Mouse (Mus musculus) hindbrain, embryonic 10.5 days (tissue): Measurements from ENCODE around the gene Exo1. TPM values are rescaled to one million over a fixed set of nuclear protein-coding genes. Genes with fewer than 3 reads are reported as not detected.
A peak's percentile ranks its signal among the peaks of the same experiment; 100 is the strongest.

Experiments
- DNase-seq: peaks from one replicate; pipeline ENCODE4 v3.0.0-alpha.2; 2017; ENCODE audit warnings: low spot score
- H3K27ac ChIP-seq: fragments of 300-500 bp; sonication (generic); 2 replicates; pipeline ENCODE4 v1.5.1; 2016; ENCODE audit warnings: mild to moderate bottlenecking, moderate library complexity
- H3K27me3 ChIP-seq: fragments of 300-500 bp; sonication (generic); 2 replicates; pipeline ENCODE4 v1.6.1; 2016; ENCODE audit warnings: mild to moderate bottlenecking; ENCODE audit not compliant: poor library complexity, insufficient read depth, severe bottlenecking
- H3K36me3 ChIP-seq: fragments of 300-500 bp; sonication (generic); 2 replicates; pipeline ENCODE4 v1.6.1; 2016; ENCODE audit warnings: mild to moderate bottlenecking, moderate library complexity
- H3K4me1 ChIP-seq: fragments of 300-500 bp; sonication (generic); replicated peaks from 2 replicates; pipeline ENCODE4 v1.6.1; 2016; ENCODE audit warnings: mild to moderate bottlenecking
- H3K4me3 ChIP-seq: fragments of 300-500 bp; sonication (generic); 2 replicates; pipeline ENCODE4 v1.5.1; 2016; ENCODE audit warnings: mild to moderate bottlenecking, moderate library complexity
- H3K9me3 ChIP-seq: fragments of 300-500 bp; sonication (generic); 2 replicates; pipeline ENCODE4 v1.6.1; 2016; ENCODE audit warnings: mild to moderate bottlenecking, moderate library complexity
- WGBS: fragments of 180-500 bp; shearing (Covaris S2); methylation state at CpG from one replicate; pipeline ENCODE4 v1.1.7; 2016; 5-methylcytosine and 5-hydroxymethylcytosine counted together
- polyA plus RNA-seq: library from polyadenylated mRNA; unstranded; fragments of >200 nt; fragmentation: Nextera tagmentation; extraction: Ambion mirVana; gene quantifications from 2 replicates; pipeline ENCODE4 v1.2.1, GENCODE M21; 2016

The Exo1 gene
- polyA plus RNA-seq, result 85.3 and 130 TPM in 2 replicates

DNA sequence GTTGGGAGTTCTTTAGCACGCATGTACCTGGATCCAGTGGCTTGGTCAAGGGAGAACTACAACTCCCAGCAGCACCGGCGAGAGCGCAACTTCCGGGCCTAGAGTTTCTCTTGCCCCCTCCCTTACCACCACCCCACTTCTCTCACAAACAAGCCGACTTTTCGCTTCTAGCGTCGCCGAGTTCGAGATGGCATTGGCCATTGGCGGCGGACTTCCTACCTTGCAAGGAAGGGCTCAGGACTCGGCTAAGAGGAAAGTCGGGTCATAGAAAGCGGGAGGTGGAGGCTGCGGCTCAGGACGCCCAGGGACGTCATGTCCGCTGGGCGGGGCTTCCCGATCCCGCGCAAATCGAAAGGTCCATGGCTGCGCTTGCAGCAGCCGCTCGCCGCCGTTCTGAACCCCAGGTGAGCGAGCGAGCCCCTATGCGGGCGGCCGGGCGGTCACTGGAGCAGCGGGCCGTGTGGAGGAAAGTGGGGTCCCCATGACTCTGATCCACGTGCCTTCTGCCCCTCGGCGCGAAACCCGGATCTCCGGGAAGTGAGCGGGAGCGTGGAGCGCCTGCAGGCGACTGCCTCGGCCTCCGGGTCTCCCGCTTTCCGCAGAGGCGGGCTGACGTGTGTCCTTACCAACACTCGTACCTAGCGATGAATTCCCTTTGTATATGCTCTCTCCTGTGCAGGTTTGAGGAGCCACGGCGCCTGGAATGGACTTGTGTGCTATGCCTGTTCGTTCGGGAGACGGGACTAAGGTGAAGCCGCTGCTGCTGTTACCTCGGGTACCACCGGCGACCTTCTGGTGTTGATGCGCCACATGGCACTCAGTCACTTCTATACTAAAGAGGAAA is at the start of gene Exo1:
Exo1 (plus strand) TSS at position 129 of the 844 bp plus-strand sequence.
- DNase-seq, result peak; percentile 92
- H3K9me3 ChIP-seq, result no peaks in the 10 kb centered on the region
- H3K4me3 ChIP-seq, result peak within 1 kb of the TSS; percentile 80
- H3K27me3 ChIP-seq, result no peaks in the 10 kb centered on the region
- peak within 1 kb of the TSS; percentile 97 for H3K27ac ChIP-seq
- H3K36me3 ChIP-seq, result peaks cover 41% of the 10 kb centered on the region
- WGBS, result under 1% methylated on average over 66 of the region's 66 CpGs
- peaks cover 25% of the 10 kb centered on the region for H3K4me1 ChIP-seq

DNA sequence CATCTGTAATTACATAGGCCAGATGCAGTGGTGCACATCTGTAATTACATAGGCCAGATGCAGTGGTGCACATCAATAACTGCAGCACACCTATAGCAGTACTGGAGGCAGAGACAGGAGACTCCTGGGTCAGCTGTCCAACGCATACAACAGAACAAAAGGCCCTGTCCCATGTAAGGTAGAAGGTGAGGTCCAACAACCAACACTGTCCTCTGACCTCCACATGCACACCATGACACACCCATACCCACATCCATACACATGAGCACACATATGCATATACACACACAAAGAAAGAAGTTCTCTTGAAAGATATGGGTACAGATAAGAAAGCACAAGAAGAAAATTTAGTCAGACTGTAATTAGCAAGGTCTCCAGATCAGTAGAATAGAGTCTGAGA is 24.9 kb upstream of the Exo1 start:
- no peaks in the 10 kb centered on the region for H3K36me3 ChIP-seq
- 100% methylated on average over 1 of the region's 1 CpGs for WGBS
- no peak overlapping the region for H3K4me3 ChIP-seq
- no peaks in the 10 kb centered on the region for H3K27me3 ChIP-seq
- no peaks in the 10 kb centered on the region for H3K4me1 ChIP-seq
- H3K9me3 ChIP-seq, result no peaks in the 10 kb centered on the region
- no peak for DNase-seq
- H3K27ac ChIP-seq, result no peak overlapping the region

DNA sequence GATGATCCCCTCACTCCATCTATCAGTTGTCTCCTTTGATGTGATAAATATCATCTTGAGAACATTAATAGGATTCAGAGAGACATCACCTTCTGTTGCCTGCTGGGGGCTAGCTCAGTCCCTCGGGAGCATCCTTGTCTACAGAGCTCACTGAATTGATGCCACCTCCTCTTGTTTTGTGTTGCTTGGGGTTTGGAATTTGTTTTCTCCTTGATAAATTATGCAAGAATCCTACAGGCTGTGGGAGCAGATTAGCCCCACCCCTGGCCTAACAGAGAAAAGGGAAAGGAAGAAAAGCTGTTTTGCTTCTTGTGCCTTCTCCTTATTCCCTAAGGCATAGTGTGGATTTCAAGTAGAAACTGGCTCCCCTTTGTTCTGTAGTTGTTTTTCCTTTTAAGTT is 13.3 kb upstream of the Exo1 start:
- H3K27ac ChIP-seq, result no peak overlapping the region
- H3K4me1 ChIP-seq, result peaks cover 14% of the 10 kb centered on the region
- H3K4me3 ChIP-seq, result no peak overlapping the region
- no peak for DNase-seq
- H3K36me3 ChIP-seq, result no peaks in the 10 kb centered on the region
- H3K27me3 ChIP-seq, result no peaks in the 10 kb centered on the region
- WGBS, result 28% methylated on average over 1 of the region's 1 CpGs
- H3K9me3 ChIP-seq, result no peaks in the 10 kb centered on the region

DNA sequence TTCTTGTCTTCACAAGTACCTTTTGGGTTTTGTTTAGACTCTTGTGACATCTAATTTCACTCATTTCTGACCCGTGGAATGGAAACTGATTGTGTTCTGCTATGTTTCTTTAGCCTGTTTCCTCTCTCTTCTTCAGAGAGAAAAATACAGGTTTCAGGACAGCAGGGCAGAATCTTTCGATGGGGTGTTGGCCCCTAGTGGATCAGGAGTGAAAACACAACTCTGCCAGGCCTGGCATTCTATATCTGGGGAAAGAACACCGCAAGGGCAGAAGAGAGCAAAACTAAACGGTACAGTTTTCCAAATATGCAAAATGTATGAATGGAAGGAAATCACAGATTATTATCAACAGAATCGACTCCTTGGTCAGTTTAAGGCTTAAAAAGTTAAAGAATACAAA is 12.8 kb upstream of the Exo1 start:
- Histone ChIP-seq H3K9me3 (no peaks in the 10 kb centered on the region), H3K27ac (no peak overlapping the region), H3K4me1 (peaks cover 14% of the 10 kb centered on the region), H3K27me3 (no peaks in the 10 kb centered on the region), H3K4me3 (no peak overlapping the region), H3K36me3 (no peaks in the 10 kb centered on the region)
- 36% methylated on average over 5 of the region's 5 CpGs for WGBS
- DNase-seq, result no peak

DNA sequence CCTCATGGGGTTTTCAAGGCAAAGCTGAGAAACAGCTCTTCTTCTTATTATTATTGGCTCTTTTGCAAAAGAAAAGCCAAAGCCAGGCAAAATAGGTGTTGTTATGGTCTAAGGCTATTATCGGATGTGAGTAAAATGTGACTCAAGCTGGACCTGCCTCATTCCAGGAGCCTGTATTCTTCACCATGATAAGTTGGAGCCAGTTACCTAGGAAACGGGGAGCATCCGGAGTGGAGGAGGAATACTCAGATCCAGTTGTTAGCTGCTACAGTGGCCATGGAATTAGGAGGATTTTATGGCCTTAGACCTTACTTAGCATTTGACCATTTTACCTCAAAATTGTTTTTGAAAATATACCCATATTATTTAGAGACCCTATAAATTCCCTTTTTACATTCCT is 9.7 kb upstream of the Exo1 start:
- Histone ChIP-seq H3K27me3 (no peaks in the 10 kb centered on the region), H3K36me3 (no peaks in the 10 kb centered on the region), H3K4me1 (peaks cover 8% of the 10 kb centered on the region; the same call in 1 of the 2 replicates), H3K27ac (no peak overlapping the region), H3K9me3 (no peaks in the 10 kb centered on the region), H3K4me3 (no peak overlapping the region)
- DNase-seq, result no peak
- WGBS, result 67% methylated on average over 3 of the region's 3 CpGs

DNA sequence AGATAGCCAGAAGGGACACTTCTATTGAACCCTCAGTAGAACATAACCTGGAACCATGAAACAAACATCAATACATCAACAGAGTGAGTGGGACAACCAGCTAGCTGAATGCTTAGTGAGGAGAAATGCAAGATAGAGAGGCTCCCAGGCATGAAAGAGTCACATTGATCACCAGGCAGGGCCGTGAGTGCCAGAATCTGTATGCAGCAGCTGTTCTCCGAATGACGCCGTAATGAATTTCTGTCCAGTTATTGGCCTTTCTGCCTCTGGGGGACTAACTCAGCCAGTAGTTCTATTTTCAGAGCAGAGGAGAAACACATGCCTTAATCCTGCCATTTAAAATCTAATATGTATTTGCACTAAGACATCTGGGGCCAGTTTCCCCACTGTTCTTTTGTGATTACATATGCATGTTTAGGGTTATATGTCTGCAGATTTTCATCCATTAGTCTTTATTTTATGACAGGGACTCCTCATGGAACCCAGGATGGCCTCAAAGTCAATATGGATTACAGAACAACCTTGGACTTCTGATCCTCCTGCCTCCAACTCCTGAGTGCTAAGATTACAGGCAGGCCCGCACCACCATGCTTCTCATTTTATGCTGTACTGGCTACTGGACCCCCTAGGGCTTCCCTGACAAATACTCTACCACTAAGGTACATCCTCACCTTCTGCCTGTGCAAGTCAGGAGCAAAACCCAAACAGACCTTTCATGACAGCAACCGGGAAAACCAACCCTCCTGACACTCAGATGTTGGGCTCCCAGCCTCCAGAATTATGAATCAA is 8.2 kb upstream of the Exo1 start:
- no peak overlapping the region for H3K4me3 ChIP-seq
- peaks cover 4% of the 10 kb centered on the region; the same call in 1 of the 2 replicates for H3K4me1 ChIP-seq
- H3K27ac ChIP-seq, result no peak overlapping the region
- 87% methylated on average over 6 of the region's 6 CpGs for WGBS
- no peaks in the 10 kb centered on the region for H3K36me3 ChIP-seq
- no peak for DNase-seq
- no peaks in the 10 kb centered on the region for H3K9me3 ChIP-seq
- no peaks in the 10 kb centered on the region for H3K27me3 ChIP-seq

DNA sequence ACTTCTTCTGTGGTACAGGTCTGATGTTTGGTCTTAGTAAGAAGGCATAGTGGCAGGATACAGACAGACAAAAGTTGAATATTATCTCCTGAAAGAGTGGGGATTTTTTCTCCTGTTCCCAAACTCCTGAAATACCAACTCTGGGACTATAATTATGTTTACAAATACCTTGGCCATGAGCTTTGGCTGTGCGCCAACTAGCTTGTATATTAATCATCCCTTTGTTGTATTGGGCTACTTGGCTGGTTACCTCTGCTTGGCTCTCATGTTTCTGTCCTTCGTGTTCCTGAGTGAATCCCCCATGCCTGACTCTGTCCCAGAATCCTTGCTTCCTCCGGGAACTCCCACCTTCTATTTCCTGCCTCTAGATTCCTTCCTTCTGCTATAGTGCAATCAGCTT is 3.0 kb downstream of the Exo1 start:
- H3K36me3 ChIP-seq, result peaks cover 65% of the 10 kb centered on the region
- DNase-seq, result no peak
- no peaks in the 10 kb centered on the region for H3K27me3 ChIP-seq
- 96% methylated on average over 3 of the region's 3 CpGs for WGBS
- H3K4me1 ChIP-seq, result peaks cover 25% of the 10 kb centered on the region
- H3K27ac ChIP-seq, result no peak overlapping the region
- H3K4me3 ChIP-seq, result no peak overlapping the region
- no peaks in the 10 kb centered on the region for H3K9me3 ChIP-seq

DNA sequence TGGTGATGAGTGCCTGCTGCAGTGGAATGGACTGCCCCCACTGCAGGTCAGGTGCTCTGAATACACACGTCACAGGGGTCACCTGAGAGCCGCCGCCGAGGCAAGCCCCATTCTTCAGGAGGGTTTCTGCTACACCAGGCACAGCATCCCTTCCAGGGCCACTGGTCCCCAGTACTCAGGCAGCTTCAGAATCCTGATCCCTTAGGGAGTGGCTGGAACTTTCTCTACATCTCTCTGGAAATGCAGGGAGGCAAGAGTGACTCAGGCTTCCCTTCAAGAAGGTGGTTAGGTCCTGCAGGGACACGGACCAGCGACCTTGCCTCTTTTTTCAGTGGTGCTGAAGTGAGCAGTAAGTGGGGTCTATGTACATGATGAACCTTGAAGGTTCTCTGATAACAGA is 12.9 kb downstream of the Exo1 start:
- no peaks in the 10 kb centered on the region for H3K27me3 ChIP-seq
- H3K27ac ChIP-seq, result no peak overlapping the region
- no peak overlapping the region for H3K4me3 ChIP-seq
- H3K4me1 ChIP-seq, result no peaks in the 10 kb centered on the region
- peaks cover 82% of the 10 kb centered on the region for H3K36me3 ChIP-seq
- 94% methylated on average over 6 of the region's 6 CpGs for WGBS
- DNase-seq, result no peak
- no peaks in the 10 kb centered on the region for H3K9me3 ChIP-seq

DNA sequence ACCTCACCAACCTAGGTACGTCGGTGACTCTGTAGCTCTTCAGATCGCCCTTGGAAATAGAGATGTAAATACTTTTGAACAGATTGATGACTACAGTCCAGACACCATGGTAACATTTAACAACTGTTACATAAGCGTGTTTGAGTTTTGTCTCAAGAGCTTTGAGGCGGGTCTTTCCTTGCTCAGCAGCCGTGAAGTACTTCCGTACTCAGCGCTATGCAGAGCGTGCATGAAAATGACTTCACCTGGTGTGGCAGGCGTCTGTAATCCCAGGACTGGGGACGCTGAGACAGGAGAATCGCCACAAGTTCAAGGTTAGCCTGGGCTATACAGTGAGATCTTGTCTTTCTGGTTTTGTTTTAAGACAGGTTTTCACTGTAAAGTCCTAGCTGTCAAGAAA is 13.3 kb downstream of the Exo1 start:
- Histone ChIP-seq H3K27ac (no peak overlapping the region), H3K4me1 (no peaks in the 10 kb centered on the region), H3K27me3 (no peaks in the 10 kb centered on the region), H3K36me3 (peaks cover 82% of the 10 kb centered on the region), H3K4me3 (no peak overlapping the region), H3K9me3 (no peaks in the 10 kb centered on the region)
- 95% methylated on average over 12 of the region's 12 CpGs for WGBS
- no peak for DNase-seq

DNA sequence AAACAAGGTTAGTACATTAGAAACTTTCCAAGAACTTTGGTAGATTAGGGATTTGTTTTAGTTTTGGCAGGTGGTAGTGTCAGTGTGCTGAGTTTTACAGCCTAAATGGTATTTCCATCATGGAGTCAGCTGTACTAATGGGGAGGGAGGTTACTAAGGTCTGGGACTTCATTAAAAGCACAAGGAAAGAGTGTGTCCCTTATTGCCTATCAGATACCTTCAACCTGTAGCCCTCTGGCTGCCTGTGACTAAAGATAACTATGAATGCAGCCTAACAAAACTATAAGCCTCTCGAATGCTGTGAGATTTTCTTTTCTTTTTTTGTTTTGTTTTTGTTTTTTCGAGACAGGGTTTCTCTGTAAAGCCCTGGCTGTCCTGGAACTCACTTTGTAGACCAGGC is 30.8 kb downstream of the Exo1 start:
- Histone ChIP-seq H3K27ac (no peak overlapping the region), H3K36me3 (peaks cover 55% of the 10 kb centered on the region), H3K4me1 (no peaks in the 10 kb centered on the region), H3K4me3 (no peak overlapping the region), H3K9me3 (no peaks in the 10 kb centered on the region), H3K27me3 (no peaks in the 10 kb centered on the region)
- DNase-seq, result no peak
- WGBS, result 83% methylated on average over 2 of the region's 2 CpGs

DNA sequence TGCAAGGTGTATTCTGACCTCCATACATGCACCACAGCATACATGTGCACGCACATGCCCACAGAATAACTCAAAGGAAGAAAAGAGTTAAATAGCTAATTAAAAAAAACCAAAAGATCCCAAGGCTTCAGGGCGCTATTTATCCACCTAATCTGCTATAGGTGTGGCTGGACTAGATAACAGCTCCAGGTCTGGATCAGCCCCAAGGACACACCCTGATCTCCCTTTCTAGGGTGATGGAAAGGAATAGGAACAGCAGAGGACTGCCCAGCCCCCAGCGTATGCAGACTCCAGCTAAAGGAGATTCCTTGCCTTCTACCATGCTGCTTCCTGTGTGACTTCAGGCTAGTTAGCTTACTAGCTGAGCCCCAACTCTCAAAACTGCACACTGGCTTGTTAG is 31.7 kb downstream of the Exo1 start:
- Histone ChIP-seq H3K36me3 (peaks cover 46% of the 10 kb centered on the region), H3K4me1 (no peaks in the 10 kb centered on the region), H3K4me3 (no peak overlapping the region), H3K27me3 (no peaks in the 10 kb centered on the region), H3K27ac (no peak overlapping the region), H3K9me3 (no peaks in the 10 kb centered on the region)
- WGBS, result 89% methylated on average over 3 of the region's 3 CpGs
- DNase-seq, result no peak

DNA sequence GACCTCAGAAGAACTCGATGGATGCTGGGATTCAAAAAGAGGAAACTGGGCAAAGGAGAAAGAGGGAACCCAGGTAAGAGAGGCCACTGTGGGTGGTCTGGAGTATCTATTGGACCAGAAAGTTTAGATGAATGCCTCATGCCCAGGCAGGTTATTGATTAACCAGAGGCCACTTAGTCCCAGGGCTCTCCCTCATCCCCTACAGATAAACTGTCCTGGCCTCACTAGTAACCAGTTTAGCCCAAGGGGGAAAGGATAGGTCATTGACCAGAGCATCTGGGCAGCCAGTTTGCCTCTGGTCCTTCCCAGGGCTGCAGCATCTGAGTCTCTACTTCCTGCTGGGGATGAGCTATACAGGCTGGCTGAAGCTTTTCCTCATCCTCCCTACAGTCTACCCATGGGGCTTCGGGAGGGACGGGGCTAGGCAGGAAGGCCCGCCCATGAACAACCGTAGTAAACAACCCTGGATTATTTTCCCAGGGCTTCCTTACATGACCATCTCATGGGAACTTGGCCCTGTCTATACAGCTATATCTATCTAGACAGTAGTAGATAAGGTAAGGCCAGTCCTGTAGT is 33.4 kb downstream of the Exo1 start:
- H3K9me3 ChIP-seq, result no peaks in the 10 kb centered on the region
- H3K4me1 ChIP-seq, result no peaks in the 10 kb centered on the region
- 79% methylated on average over 5 of the region's 5 CpGs for WGBS
- DNase-seq, result no peak
- H3K36me3 ChIP-seq, result peaks cover 29% of the 10 kb centered on the region
- H3K4me3 ChIP-seq, result no peak overlapping the region
- no peak overlapping the region for H3K27ac ChIP-seq
- no peaks in the 10 kb centered on the region for H3K27me3 ChIP-seq

DNA sequence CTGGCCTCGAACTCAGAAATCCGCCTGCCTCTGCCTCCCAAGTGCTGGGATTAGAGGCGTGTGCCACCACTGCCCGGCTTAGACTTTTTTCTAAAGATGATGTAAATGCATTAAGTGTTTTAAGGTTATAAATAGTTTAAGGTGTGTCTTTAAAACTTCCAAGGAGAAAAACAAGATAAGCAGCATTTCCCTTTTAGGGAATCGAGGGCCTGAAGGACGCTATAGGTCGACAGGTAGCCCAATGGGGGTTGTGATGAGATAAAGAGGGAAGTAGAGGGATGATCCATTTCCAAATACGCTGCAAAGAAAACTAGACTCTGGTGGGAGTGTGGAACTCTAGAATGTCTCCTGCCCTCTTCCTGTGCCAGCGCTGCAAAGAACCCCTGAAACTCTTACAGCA is 39.6 kb downstream of the Exo1 start, which contains the start of gene Gm38100:
Gm38100 (plus strand) TSS at position 301 of the 400 bp plus-strand sequence.
- Histone ChIP-seq H3K27me3 (no peaks in the 10 kb centered on the region), H3K27ac (no peak within 1 kb of the TSS), H3K4me1 (no peaks in the 10 kb centered on the region), H3K9me3 (no peaks in the 10 kb centered on the region), H3K4me3 (no peak within 1 kb of the TSS), H3K36me3 (no peaks in the 10 kb centered on the region)
- no peak for DNase-seq
- WGBS, result 90% methylated on average over 9 of the region's 9 CpGs
